Mouse (Mus musculus) brain, embryonic 18.5 days (tissue): ENCODE measurements around the gene Qk.

Source experiments
- DNase-seq: peaks from one replicate; pipeline ENCODE4 v3.0.0-alpha.2; 2012; ENCODE audit warnings: low read depth, low spot score

Qk gene

GRCm38 (mm10) chr17:10326596-10327045 is 7.0 kb upstream of the Qk start:
- DNase-seq = no peak

- DNase-seq = no peak
Observed at GRCm38 (mm10) chr17:10325921-10326320, 6.3 kb upstream of the Qk start.

- no peak for DNase-seq
Observed at GRCm38 (mm10) chr17:10321754-10322153, 2.1 kb upstream of the Qk start.

- DNase-seq = no peak
Observed at GRCm38 (mm10) chr17:10321092-10321491, 1.4 kb upstream of the Qk start.

DNA sequence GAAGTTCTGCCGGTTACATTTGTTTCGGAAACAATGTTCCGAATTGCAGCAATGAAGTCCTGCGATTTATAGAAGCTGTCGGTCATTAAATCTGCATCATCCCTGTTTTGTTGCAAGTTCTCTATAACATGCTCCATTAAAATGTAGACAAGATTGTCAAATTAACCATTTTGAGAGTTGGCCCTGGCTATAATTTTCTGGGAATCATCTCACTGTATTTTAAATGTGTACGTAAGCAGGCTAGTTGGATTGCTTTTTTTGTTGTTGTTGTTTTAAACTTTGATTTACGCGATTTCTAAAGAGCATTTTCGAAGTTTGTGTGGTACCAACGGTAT is 769 bp upstream of the Qk start:
- no peak for DNase-seq

DNA sequence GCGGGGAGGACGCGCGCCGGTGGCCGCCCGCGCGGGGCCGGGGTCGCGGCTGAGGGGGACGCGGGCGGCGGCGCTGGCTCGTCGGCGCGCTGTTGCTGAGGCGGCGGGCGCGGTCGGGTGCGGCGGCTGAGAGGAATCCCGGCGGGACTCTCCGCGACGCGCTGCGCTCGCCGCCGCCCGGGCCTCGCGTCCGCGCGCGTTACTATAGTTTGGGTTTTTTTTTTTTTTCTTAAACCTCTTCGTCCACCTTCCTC is 296 bp downstream of the Qk start:
- no peak for DNase-seq

- no peak for DNase-seq
Observed at GRCm38 (mm10) chr17:10318561-10319430, 858 bp downstream of the Qk start.

DNA sequence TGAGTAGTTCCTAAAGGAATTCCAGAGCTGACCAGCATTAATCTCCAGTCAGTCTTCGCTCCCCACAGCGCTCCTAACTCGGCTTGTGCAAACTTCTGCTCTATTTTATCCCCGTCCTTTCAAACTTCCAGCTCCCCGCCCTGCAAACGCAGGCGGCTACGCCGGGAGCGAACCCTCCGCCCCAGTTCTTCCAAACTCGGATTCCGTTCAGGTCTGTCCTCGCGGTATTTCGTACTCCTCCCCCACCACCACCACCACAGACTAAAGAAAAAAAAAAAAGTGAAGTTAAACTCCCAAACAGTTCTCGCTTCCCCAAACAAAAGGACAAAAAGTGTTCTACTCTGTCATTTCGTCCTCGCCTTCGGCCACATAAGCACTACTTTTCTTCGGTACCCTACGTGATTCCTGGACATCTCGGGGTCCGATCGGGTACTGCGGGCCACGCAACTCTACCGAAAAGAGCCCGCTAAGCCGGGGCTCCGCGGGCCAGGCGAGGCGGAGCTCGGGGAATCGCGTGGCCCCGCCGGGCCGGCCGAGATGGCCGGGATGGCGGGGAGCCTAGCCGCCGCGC is 1.6 kb downstream of the Qk start:
- DNase-seq = no peak

DNA sequence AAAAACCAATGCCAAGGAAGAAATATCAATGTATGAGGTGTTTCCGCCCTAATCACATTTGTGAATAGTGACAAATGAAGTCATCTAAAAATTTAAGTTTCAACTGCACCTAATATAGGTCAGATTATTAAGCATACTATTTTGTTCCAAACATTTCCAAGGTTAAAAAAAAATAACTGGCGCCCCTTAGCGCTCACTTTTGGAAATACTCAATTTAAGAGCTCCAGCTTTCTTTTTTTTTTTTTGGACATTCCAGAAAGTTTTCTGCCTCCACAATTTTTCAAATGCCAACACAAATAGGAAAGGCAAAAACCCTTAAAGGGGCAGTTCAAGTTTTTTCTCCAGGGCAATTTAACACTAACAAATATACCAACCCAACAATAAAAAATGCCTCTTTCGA is 2.5 kb downstream of the Qk start:
- DNase-seq = no peak

DNA sequence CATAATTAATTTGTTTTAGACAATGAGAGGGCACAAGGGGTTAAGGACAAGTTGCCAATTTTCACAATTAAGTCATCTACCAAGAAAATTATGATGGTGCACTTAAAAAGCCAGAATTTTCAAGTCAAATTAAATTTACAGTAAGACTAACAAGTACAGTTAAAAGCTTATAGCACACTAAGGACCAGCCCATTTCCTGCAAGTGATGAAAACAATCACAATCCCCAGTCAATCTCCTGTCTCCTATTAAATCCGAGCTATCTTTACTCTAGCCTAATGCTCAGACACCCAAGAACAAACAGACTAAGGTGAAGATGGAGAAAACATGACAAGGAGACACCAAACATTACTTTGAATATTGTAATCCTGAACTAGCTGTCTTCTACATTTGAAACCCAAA is 3.2 kb downstream of the Qk start:
- no peak for DNase-seq

- no peak for DNase-seq
Observed at GRCm38 (mm10) chr17:10310046-10310445, 9.6 kb downstream of the Qk start.

GRCm38 (mm10) chr17:10309135-10309623 is 10.5 kb downstream of the Qk start:
- DNase-seq = no peak

DNA sequence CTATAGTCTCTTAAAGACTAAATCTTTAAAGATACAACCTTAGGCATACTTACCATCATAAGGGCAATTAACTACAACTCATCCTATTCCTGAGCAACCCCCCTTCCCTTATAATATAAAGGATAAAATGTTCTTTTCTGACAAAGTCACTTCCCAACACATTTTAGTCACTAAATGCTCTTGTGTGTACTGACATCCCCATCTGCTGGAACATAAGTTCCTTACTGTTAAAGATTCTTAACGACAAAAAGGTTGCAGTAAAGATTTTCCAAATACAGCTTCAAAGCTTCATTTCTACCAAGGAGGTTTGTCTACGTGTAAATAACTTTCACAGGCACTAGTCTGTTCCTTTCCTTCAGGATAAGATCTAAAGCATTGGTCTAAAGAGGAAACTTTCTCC is 13.2 kb downstream of the Qk start:
- no peak for DNase-seq

DNA sequence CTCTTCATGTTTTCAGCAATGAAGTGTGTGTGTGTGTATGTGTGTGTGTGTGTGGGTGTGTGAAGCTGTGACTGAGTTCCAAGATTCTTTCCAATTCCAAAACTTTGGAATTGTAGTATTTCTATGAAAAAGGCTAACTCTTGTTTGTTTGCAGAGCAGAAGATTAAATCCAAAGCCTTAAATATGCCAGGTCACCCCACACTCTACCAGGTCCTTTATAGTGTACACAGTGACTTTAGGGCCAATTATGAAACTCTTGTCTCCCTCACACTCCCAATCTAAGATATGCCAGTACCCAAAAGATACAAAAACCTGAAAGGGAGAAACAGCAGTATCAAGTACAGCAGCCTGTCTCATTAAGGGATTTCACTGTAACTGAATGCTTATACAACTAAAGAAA is 15.7 kb downstream of the Qk start:
- no peak for DNase-seq

- no peak for DNase-seq
Observed at GRCm38 (mm10) chr17:10300968-10301795, 18.5 kb downstream of the Qk start.

DNA sequence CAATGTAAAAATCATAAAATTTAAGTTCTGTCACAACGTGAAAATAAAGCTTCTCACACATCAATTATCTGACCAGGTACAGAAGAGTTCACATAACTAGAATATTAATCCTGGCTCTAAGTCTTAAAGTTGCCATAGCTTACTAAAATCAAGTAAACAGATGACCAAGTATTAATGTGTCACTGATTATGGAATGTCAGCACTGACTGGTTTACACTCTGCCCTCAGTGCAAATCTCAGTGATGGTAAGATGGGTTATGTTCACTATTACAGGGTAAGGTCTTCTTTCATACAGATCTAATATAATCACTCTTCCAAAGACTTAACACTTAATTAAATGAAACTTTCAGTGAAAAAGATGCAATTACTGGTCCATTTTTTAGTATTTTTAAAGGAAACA is 20.3 kb downstream of the Qk start:
- DNase-seq = no peak

DNA sequence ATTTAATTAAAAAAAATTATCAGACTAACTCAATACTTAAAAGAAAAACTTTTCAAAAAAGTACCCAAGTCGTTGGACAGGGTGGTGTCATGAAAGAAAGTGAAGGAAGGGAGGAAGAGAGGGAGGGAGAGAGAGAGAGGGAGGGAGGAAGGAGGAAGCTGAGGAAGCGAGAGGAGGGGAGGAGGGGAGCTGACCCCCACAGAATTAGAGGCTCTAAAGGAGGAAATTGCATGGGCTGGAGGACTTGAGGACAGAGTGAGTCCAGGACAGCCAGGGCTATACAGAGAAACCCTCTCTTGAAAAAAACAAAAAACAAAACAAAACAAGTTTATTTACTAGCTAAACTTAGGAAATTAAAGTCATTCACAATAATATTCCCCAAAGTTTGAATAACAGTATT is 27.1 kb downstream of the Qk start:
- DNase-seq = no peak

- no peak for DNase-seq
Observed at GRCm38 (mm10) chr17:10284772-10285171, 34.9 kb downstream of the Qk start.

DNA sequence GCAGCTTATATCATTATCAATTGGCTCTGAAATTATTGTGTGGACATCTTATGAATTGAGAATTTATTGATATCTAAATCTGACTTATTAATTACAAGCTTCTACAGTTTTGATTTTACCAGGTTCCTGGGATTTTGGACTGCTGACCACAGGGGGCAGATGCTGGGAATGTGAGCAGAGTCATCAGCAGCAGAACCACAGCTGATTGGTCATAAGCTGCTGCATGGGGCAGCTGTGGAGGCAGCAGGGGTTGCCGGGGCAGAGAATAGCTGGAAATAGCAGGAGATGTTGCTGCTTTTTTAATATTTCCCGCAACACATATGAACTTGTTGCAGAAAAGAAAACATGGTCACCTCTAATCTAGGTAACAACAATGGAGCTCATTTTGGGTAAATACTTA is 40.1 kb downstream of the Qk start:
- DNase-seq = no peak

DNA sequence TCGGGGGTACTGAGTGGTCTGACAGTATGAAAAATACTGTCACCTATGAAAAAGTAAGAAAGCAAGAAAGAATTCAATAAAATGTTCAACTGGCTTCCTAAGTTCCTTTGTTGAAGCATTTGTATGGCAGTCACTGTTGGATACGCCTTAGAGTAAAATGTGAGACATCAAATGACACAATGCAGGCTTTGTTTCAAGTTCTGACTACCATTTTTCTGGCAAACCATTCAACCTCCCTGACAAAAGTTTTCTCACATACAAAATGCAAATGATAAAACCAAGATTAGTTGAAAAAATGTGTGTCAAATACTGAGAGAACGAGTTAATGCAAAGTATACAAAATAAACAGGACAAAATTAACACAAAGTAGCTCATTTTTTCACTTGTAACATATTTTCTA is 50.1 kb downstream of the Qk start:
- no peak for DNase-seq

DNA sequence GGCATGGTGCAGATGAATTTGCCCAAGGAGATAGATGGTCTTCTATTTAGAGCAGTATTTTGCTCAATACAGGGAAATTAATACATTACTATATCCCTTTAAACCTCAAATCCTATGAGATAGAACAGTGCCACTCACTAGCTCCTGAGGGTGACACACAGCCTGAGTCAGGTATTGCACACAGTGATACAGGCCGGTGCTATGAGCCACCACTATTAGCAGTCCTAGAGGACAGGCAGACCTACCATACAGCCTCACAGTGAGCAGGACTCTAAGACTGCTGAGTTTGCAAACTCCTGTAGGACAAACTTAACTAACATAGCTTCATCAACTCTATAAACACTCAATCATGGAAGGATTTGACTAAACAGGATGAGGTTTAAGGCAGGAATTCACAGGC is 51.2 kb downstream of the Qk start:
- no peak for DNase-seq

- DNase-seq = no peak
Observed at GRCm38 (mm10) chr17:10266207-10266606, 53.4 kb downstream of the Qk start.
